Mouse (Mus musculus) cerebellum, adult 11-12 months (tissue): ENCODE data around the gene Gpr19.

ENCODE experiments used
- DNase-seq: peaks from one replicate; pipeline ENCODE4 v3.0.0; 2022

Gene Gpr19

GRCm38 (mm10) chr6:134886475-134886874, 11.9 kb downstream of the Gpr19 start:
- no peak for DNase-seq

- no peak for DNase-seq
Observed at GRCm38 (mm10) chr6:134885515-134885914, 12.9 kb downstream of the Gpr19 start.

GRCm38 (mm10) chr6:134883661-134884060, 14.7 kb downstream of the Gpr19 start:
- DNase-seq, result no peak

- DNase-seq, result no peak
Observed at GRCm38 (mm10) chr6:134880046-134880445, 18.3 kb downstream of the Gpr19 start.

- no peak for DNase-seq
Observed at GRCm38 (mm10) chr6:134879556-134879955, 18.8 kb downstream of the Gpr19 start.

- peak; percentile 82 for DNase-seq
Observed at GRCm38 (mm10) chr6:134877892-134878291, 20.5 kb downstream of the Gpr19 start.

GRCm38 (mm10) chr6:134877276-134877675, 21.1 kb downstream of the Gpr19 start:
- no peak for DNase-seq

GRCm38 (mm10) chr6:134876795-134877194, 21.6 kb downstream of the Gpr19 start:
- DNase-seq, result no peak

GRCm38 (mm10) chr6:134873018-134873417, 25.4 kb downstream of the Gpr19 start:
- no peak for DNase-seq

- DNase-seq, result no peak
Observed at GRCm38 (mm10) chr6:134872236-134872635, 26.1 kb downstream of the Gpr19 start.

GRCm38 (mm10) chr6:134870887-134871286, 27.5 kb downstream of the Gpr19 start:
- DNase-seq, result no peak

GRCm38 (mm10) chr6:134870209-134870742, 28.1 kb downstream of the Gpr19 start:
- no peak for DNase-seq

GRCm38 (mm10) chr6:134867325-134867724, 31.1 kb downstream of the Gpr19 start:
- no peak for DNase-seq

GRCm38 (mm10) chr6:134866113-134866512, 32.3 kb downstream of the Gpr19 start:
- DNase-seq, result no peak

GRCm38 (mm10) chr6:134863146-134863545, 35.2 kb downstream of the Gpr19 start:
- DNase-seq, result peak; percentile 87

GRCm38 (mm10) chr6:134862671-134863104, 35.7 kb downstream of the Gpr19 start:
- no peak for DNase-seq

GRCm38 (mm10) chr6:134861386-134861785, 37.0 kb downstream of the Gpr19 start:
- DNase-seq, result no peak

GRCm38 (mm10) chr6:134860275-134860674, 38.1 kb downstream of the Gpr19 start:
- no peak for DNase-seq

- no peak for DNase-seq
Observed at GRCm38 (mm10) chr6:134859021-134859420, 39.4 kb downstream of the Gpr19 start.

GRCm38 (mm10) chr6:134855926-134856325, 42.5 kb downstream of the Gpr19 start:
- no peak for DNase-seq

GRCm38 (mm10) chr6:134854782-134855181, 43.6 kb downstream of the Gpr19 start:
- DNase-seq, result no peak

GRCm38 (mm10) chr6:134849985-134850384, 48.4 kb downstream of the Gpr19 start:
- DNase-seq, result no peak

- no peak for DNase-seq
Observed at GRCm38 (mm10) chr6:134849461-134849860, 48.9 kb downstream of the Gpr19 start.

- no peak for DNase-seq
Observed at GRCm38 (mm10) chr6:134848197-134848890, 50.0 kb downstream of the Gpr19 start.

GRCm38 (mm10) chr6:134847550-134847949, 50.8 kb downstream of the Gpr19 start:
- no peak for DNase-seq
